Mouse (Mus musculus) retina, postnatal 1 day (tissue): ENCODE measurements at regions not wholly inside any gene's neighbourhood (a gene's known extent, or its start where the extent isn't known, plus 50 kb on each side); places are given as distances from the start of the nearest gene placed in this dataset.
"Not testable (repeated sequence)": the region's sequence is repeated elsewhere in the genome, so short reads cannot be mapped to it uniquely, and the experiment has no call there.

ENCODE experiments used
- DNase-seq: peaks from one replicate; pipeline ENCODE4 v3.0.0-alpha.2; 2012

GRCm38 (mm10) chr17:35758769-35759168, 54.3 kb upstream of the Ddr1 start:
- DNase-seq = no peak

- no peak for DNase-seq
These were observed 55.3 kb upstream of the Ddr1 start for GRCm38 (mm10) chr17:35759740-35760139.

- DNase-seq = no peak
These were observed 58.2 kb upstream of the Ddr1 start for GRCm38 (mm10) chr17:35762614-35763013.

GRCm38 (mm10) chr17:35763101-35763500, 58.4 kb upstream of the Ier3 start:
- DNase-seq = no peak

DNA sequence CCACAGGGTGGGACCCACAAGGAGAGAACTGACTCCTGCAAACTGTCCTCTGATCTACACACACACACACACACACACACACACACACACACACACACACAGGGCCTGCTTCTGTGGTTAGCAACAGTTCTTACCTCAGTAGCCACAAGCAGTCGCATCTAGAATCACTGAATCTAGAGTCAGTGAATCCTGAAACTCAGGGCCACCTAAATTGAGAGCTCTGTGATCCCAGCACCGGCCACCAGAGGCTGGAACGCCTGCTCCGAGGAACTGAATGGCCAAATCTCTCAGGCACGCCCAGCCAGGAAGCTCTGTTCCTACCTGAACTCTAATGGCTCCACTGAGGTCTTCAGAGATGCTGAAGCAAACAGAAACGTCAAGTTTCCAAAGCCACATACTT, 57.6 kb upstream of the Ier3 start:
- no peak for DNase-seq

GRCm38 (mm10) chr17:35766406-35766805, 55.1 kb upstream of the Ier3 start:
- DNase-seq = peak; percentile 5

- DNase-seq = no peak
These were observed 52.1 kb upstream of the Ier3 start for GRCm38 (mm10) chr17:35769175-35769960.

- DNase-seq = not testable (repeated sequence)
These were observed 51.6 kb upstream of the Ier3 start for GRCm38 (mm10) chr17:35769961-35770276.

- DNase-seq = no peak
These were observed 50.9 kb upstream of the Ier3 start for GRCm38 (mm10) chr17:35770599-35770998.

- no peak for DNase-seq
These were observed 49.7 kb upstream of the Ier3 start for GRCm38 (mm10) chr17:35771656-35772405.
